Mouse (Mus musculus): ENCODE data around the gene Safb. TPM values are rescaled to one million over a fixed set of nuclear protein-coding genes. Genes with fewer than 3 reads are reported as not detected.
"Not testable (repeated sequence)": the region's sequence is repeated elsewhere in the genome, so short reads cannot be mapped to it uniquely, and the experiment has no call there.

The Safb gene
- polyA plus RNA-seq, 1 experiment from 2014 or later = 113 TPM

DNA sequence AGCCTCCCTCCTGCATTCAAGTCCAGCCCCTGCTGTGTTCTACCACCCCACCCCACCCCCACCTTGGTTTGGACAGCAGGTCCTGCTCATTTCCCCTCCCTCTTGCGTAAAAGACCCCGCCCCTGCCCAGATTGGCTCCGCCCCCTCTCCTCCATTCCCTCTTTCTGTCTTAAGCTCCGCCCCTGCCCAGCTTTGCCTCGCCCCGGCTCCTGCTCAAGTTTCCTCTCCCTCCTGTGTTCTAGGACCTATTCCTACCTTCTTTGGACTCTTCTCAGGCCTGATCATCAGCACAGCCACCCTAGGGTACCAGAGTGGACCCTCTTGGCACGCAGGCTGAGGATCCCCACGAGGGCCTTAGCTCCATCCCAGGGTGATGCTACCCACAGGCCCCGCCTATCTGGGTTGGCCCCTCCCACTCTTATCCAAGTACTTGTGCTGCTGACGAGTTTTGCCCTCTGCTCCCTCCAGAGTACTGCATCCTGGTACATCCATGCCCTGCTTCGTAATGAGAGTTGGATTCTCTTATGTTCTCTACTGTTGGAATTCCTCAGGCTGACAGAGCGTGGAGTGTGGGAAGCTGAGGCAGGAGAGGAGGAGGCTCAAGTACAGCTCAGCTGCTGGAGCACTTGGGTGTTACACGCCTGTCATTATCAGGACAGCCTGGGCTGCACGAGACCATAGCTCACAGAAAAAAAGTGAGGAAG lies 27.4 kb downstream of the Safb start:
- H3K36me3 ChIP-seq (ENCODE audit: control insufficient read depth, insufficient read depth, low read length) = peaks cover 7% of the 10 kb centered on the region
- no peaks in the 10 kb centered on the region for H3K9me3 ChIP-seq (ENCODE audit: control insufficient read depth, low read length)
- H3K4me1 ChIP-seq (ENCODE audit: control insufficient read depth, insufficient read depth, low read length) = peaks cover 28% of the 10 kb centered on the region
- no peak overlapping the region for H3K4me3 ChIP-seq (ENCODE audit: low read depth, low read length)
- H3K27me3 ChIP-seq (ENCODE audit: control insufficient read depth, insufficient read depth, low read length) = no peaks in the 10 kb centered on the region
- DNase-seq (ENCODE audit: low spot score, missing footprints) (no peak), ATAC-seq (ENCODE audit: low FRiP score) (no peak)
- 15% methylated on average over 14 of the region's 14 CpGs for WGBS
- H3K27ac ChIP-seq (ENCODE audit: low read depth, low read length) = no peak overlapping the region
- no peak overlapping the region for H3K9ac ChIP-seq (ENCODE audit: low read length)
- H3K4me2 ChIP-seq = peak overlapping the region; percentile 24; the same call in 1 of the 2 replicates

DNA sequence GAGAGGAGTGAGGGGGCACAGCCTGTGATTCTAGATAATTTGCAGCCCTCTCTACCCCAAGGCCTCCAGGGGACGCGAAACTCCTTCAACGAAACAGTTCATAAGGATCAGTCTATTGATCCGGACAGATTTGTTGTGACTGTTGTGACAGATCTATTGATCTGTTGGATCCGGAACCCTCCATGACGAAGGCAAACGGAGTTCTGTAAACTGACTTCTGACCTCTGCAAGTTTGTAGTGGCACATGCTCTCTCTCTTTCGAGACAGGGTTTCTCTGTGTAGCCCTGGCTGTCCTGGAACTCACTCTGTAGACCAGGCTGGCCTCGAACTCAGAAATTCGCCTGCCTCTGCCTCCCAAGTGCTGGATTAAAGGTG lies 27.9 kb downstream of the Safb start:
- peaks cover 28% of the 10 kb centered on the region for H3K4me1 ChIP-seq (ENCODE audit: control insufficient read depth, insufficient read depth, low read length)
- not testable (repeated sequence) for H3K4me3 ChIP-seq (ENCODE audit: low read depth, low read length)

DNA sequence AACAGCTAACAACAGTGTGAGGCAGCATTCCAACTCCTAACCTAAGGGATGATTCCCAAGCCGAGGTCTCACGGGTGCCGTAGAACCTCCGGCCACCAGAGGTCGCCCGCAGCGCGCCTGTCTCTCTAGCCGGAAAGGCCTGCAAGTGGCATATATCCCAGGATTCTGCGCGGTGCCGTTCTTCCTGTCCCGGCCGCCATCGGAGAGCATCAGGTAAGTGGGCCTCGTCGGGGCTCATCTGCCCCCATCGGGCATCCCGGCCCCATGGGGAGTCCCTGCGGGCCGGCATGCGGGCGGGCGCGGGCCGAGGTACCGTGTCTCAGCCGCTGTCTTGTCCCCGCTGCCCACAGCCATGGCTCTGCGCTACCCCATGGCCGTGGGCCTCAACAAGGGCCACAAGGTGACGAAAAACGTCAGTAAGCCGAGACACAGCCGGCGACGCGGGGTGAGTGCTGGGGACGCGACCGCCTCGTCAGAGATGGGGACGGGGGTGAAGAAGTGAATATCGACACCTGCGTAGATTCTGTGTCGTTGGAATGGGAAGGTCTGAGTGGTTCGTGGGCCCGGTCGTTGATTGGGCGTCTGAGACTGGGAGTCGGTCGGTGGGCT lies 28.7 kb downstream of the Safb start, which contains the start of gene Rpl36:
Gene Rpl36, plus strand, starts transcription at position 181 of the 609 bp plus-strand sequence.
- no peaks in the 10 kb centered on the region for H3K27me3 ChIP-seq (ENCODE audit: control insufficient read depth, insufficient read depth, low read length)
- H3K4me1 ChIP-seq (ENCODE audit: control insufficient read depth, insufficient read depth, low read length) = peaks cover 28% of the 10 kb centered on the region
- H3K4me2 ChIP-seq = peak within 1 kb of the TSS; percentile 85
- WGBS = under 1% methylated on average over 52 of the region's 52 CpGs
- H3K9ac ChIP-seq (ENCODE audit: low read length) = peak within 1 kb of the TSS; percentile 84
- peak within 1 kb of the TSS; percentile 42 for H3K27ac ChIP-seq (ENCODE audit: low read depth, low read length)
- H3K9me3 ChIP-seq (ENCODE audit: control insufficient read depth, low read length) = no peaks in the 10 kb centered on the region
- DNase-seq (ENCODE audit: low spot score, missing footprints) (peak; percentile 100), ATAC-seq (ENCODE audit: low FRiP score) (peak; percentile 59)
- peak within 1 kb of the TSS; percentile 79 for H3K4me3 ChIP-seq (ENCODE audit: low read depth, low read length)
- peaks cover 12% of the 10 kb centered on the region for H3K36me3 ChIP-seq (ENCODE audit: control insufficient read depth, insufficient read depth, low read length)

More for the DNA sequence above, 27.9 kb downstream of the Safb start:
- H3K9me3 ChIP-seq (ENCODE audit: control insufficient read depth, low read length); H3K27me3 ChIP-seq (ENCODE audit: control insufficient read depth, insufficient read depth, low read length); DNase-seq (ENCODE audit: low spot score, missing footprints); H3K27ac ChIP-seq (ENCODE audit: low read depth, low read length); ATAC-seq (ENCODE audit: low FRiP score); H3K4me2 ChIP-seq; H3K36me3 ChIP-seq (ENCODE audit: control insufficient read depth, insufficient read depth, low read length); H3K9ac ChIP-seq (ENCODE audit: low read length): not testable (repeated sequence)
- WGBS = 74% methylated on average over 10 of the region's 10 CpGs

DNA sequence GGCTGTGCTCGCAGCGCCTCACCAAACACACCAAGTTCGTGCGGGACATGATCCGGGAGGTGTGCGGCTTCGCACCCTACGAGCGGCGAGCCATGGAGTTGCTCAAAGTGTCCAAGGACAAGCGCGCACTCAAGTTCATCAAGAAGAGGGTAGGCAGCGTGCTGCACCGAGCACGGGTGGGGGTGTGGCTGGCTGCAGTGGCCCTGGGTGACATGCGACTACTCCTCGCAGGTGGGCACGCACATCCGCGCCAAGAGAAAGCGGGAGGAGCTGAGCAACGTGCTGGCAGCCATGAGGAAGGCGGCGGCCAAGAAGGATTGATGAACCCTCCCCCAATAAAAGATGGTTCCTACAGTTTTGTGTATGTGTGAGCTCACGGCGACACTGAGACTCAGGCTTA lies 29.3 kb downstream of the Safb start:
- Histone ChIP-seq H3K4me3 (ENCODE audit: low read depth, low read length) (peak overlapping the region; percentile 79), H3K9ac (ENCODE audit: low read length) (peak overlapping the region; percentile 84), H3K4me1 (ENCODE audit: control insufficient read depth, insufficient read depth, low read length) (peaks cover 22% of the 10 kb centered on the region), H3K27ac (ENCODE audit: low read depth, low read length) (peak overlapping the region; percentile 42), H3K36me3 (ENCODE audit: control insufficient read depth, insufficient read depth, low read length) (peaks cover 12% of the 10 kb centered on the region), H3K4me2 (peak overlapping the region; percentile 85)
- not testable (repeated sequence) for H3K9me3 ChIP-seq (ENCODE audit: control insufficient read depth, low read length); DNase-seq (ENCODE audit: low spot score, missing footprints); H3K27me3 ChIP-seq (ENCODE audit: control insufficient read depth, insufficient read depth, low read length); ATAC-seq (ENCODE audit: low FRiP score)
- WGBS = under 1% methylated on average over 26 of the region's 26 CpGs

DNA sequence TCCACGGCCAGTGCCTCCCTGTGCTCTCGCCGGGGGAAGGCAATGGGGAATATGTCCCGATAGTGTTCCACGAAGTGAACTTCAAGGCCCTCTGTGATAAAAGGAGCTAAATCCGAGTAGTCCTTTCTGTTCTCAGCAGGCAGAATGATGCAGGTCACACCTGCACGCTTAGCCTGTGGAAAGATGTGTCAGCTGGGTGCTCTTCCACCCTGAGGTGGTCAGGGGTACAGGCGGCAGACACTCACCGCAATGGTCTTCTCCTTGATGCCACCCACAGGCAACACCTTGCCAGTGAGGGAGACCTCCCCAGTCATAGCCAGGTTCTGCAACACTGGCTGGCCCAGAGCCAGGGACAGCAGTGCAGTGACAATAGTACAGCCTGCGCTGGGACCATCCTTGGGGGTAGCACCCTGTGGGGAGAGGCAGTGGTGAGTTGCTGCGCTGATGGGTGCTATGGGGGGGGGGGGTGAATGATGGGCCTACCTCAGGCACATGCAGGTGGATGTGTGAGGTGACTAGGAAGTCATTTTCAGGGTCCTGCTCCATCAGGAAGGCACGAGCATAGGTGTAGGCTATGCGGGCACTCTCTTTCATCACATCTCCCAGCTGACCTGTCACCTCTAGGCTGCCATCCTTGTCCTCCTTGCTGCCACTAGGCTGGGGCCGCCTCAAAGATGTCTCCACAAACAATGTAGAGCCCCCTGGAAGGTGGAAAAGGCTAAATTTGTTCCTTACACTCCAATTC lies 29.9 kb downstream of the Safb start:
- DNase-seq (ENCODE audit: low spot score, missing footprints) = no peak
- Histone ChIP-seq H3K27ac (ENCODE audit: low read depth, low read length) (no peak overlapping the region), H3K9me3 (ENCODE audit: control insufficient read depth, low read length) (no peaks in the 10 kb centered on the region), H3K27me3 (ENCODE audit: control insufficient read depth, insufficient read depth, low read length) (no peaks in the 10 kb centered on the region), H3K4me1 (ENCODE audit: control insufficient read depth, insufficient read depth, low read length) (peaks cover 19% of the 10 kb centered on the region), H3K36me3 (ENCODE audit: control insufficient read depth, insufficient read depth, low read length) (peaks cover 16% of the 10 kb centered on the region), H3K4me2 (peak overlapping the region; percentile 85), H3K4me3 (ENCODE audit: low read depth, low read length) (peak overlapping the region; percentile 79), H3K9ac (ENCODE audit: low read length) (peak overlapping the region; percentile 84)
- no peak for ATAC-seq (ENCODE audit: low FRiP score)
- WGBS = 41% methylated on average over 14 of the region's 14 CpGs

DNA sequence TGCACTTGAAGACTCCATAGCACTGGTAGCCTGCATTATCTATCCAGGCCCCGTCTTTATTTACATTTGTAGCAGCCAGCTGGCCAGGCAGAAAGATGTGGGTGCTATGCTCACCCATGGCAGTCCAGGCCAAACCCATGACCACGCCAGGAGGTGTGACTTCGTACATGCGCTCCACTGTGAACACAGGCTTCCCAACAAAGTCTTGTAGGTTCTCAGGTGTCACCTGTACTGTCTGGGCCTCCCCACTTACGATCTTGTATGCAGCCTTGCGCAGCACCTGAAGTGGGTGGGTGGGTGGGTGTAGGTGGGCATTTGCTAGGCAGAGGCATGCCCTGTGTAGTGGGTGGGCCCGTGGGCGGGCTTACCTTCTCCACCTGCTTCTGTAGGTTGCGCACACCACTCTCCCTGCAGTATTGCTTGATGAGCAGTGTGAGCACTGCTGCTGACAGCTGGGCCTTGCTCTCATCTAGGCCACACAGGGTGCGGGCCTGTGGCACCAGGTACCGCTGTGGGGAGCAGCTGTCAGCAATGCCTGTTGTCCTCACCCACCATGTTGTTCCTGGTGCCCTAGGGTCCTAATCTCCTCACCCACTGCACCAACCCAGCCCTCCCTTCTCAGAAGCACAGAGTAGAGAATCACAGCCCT lies 30.6 kb downstream of the Safb start:
- peak overlapping the region; percentile 30; the same call in 1 of the 2 replicates for H3K9ac ChIP-seq (ENCODE audit: low read length)
- no peak overlapping the region for H3K4me3 ChIP-seq (ENCODE audit: low read depth, low read length)
- H3K4me2 ChIP-seq = no peak overlapping the region
- no peaks in the 10 kb centered on the region for H3K27me3 ChIP-seq (ENCODE audit: control insufficient read depth, insufficient read depth, low read length)
- H3K9me3 ChIP-seq (ENCODE audit: control insufficient read depth, low read length) = no peaks in the 10 kb centered on the region
- peaks cover 16% of the 10 kb centered on the region for H3K4me1 ChIP-seq (ENCODE audit: control insufficient read depth, insufficient read depth, low read length)
- DNase-seq (ENCODE audit: low spot score, missing footprints) = no peak
- no peak for ATAC-seq (ENCODE audit: low FRiP score)
- H3K27ac ChIP-seq (ENCODE audit: low read depth, low read length) = no peak overlapping the region
- peaks cover 21% of the 10 kb centered on the region for H3K36me3 ChIP-seq (ENCODE audit: control insufficient read depth, insufficient read depth, low read length)
- WGBS = 93% methylated on average over 11 of the region's 11 CpGs

DNA sequence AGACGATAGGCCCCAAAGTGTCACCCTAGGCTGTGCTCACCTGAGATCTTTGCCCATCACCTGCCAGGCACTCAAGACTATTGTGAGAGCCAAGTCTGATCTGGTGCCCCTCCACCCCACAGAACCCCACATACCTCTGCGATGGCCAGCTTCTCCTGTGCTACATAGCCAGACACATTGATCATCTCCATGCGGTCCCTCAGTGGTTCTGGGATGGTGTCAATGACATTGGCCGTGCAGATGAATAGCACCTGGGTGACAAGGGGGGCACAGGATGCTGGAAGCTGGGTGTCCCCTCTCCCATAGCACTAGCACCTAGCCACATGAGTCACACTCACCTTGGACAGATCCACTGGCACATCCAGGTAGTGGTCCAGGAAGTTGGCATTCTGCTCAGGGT lies 31.2 kb downstream of the Safb start:
- DNase-seq (ENCODE audit: low spot score, missing footprints) (no peak), ATAC-seq (ENCODE audit: low FRiP score) (no peak)
- 94% methylated on average over 4 of the region's 4 CpGs for WGBS
- no peaks in the 10 kb centered on the region for H3K27me3 ChIP-seq (ENCODE audit: control insufficient read depth, insufficient read depth, low read length)
- no peak overlapping the region for H3K4me3 ChIP-seq (ENCODE audit: low read depth, low read length)
- H3K27ac ChIP-seq (ENCODE audit: low read depth, low read length) = no peak overlapping the region
- peaks cover 25% of the 10 kb centered on the region for H3K36me3 ChIP-seq (ENCODE audit: control insufficient read depth, insufficient read depth, low read length)
- peaks cover 11% of the 10 kb centered on the region for H3K4me1 ChIP-seq (ENCODE audit: control insufficient read depth, insufficient read depth, low read length)
- no peaks in the 10 kb centered on the region for H3K9me3 ChIP-seq (ENCODE audit: control insufficient read depth, low read length)
- H3K9ac ChIP-seq (ENCODE audit: low read length) = no peak overlapping the region
- no peak overlapping the region for H3K4me2 ChIP-seq

DNA sequence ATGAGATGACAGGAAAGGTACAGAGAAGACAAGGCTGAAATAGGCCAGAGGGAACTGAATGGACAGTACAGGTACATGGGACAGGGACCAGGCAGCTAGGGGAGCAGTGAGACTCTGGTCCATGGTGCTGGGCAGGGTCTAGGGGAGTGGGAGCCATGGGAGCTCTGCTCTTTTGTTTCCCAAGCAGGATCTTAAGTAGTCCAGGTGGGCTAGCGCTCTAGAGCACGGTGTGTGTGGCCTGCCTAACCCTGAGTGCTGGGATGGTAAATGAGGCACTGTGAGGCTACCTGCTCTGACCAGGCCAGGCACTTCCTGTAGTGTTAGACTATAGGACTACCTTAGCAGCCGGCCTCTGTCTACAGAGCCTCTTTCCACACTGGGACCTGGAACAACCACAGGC lies 32.1 kb downstream of the Safb start:
- no peaks in the 10 kb centered on the region for H3K9me3 ChIP-seq (ENCODE audit: control insufficient read depth, low read length)
- H3K4me2 ChIP-seq = no peak overlapping the region
- no peaks in the 10 kb centered on the region for H3K27me3 ChIP-seq (ENCODE audit: control insufficient read depth, insufficient read depth, low read length)
- no peak overlapping the region for H3K9ac ChIP-seq (ENCODE audit: low read length)
- peaks cover 27% of the 10 kb centered on the region for H3K36me3 ChIP-seq (ENCODE audit: control insufficient read depth, insufficient read depth, low read length)
- no peak for DNase-seq (ENCODE audit: low spot score, missing footprints)
- H3K27ac ChIP-seq (ENCODE audit: low read depth, low read length) = no peak overlapping the region
- no peak for ATAC-seq (ENCODE audit: low FRiP score)
- WGBS = 88% methylated on average over 3 of the region's 3 CpGs
- H3K4me3 ChIP-seq (ENCODE audit: low read depth, low read length) = no peak overlapping the region
- H3K4me1 ChIP-seq (ENCODE audit: control insufficient read depth, insufficient read depth, low read length) = peaks cover 11% of the 10 kb centered on the region

Data from midbrain, embryonic 11.5 days (tissue).